ENCODE assay signal across 18 mouse cellular contexts in the genomic region with DNA sequence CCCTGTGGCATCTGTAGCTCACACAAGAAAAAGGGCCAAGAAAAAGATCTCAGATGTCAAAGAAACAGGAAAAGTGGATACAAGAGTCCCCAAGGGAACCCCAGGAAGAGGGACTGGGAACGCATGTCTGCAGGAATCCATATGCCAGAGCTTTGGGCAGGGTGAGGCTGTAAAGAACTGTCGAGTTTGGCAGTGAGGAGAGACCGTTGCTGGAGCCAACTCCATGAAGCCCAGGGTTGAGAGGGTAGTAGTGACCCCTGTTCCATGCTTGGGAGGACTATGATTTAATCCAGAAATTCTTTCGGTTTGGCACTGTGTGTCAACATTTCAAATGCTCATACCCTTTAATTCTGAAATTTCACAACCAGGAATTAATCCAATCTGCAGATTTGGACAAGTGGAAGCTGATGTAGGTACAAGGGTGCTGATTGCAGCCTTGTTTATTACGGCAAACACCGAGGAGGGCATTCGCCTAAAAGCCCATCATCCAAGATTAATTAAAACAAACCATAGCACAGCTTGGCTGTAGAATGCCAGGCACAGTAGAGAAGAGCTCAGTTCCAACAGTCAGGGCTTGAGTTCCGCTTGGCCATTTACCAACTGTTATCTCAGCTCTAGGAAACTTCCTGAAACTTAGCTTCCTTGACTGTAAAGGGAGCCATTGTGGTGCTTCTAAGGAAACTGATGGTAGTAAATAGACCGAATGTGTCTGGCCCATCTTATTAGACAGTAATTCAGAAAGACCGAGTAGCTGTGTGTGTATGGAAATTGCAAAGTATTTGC. TPM values are rescaled to one million over a fixed set of nuclear protein-coding genes. Genes with fewer than 3 reads are reported as not detected.
DNase-seq lines count a peak whose midpoint lies in the region; ATAC-seq and TF ChIP-seq lines count a peak whose summit lies in the region.
"Had no signal": no experiment of that assay in that cellular context is flagged by ENCODE, and none has a peak within 500 bp of the region (broad histone marks: within the 10 kb centered on the region; RNA-seq: fewer than 3 reads in every experiment).

No protein-coding gene starts in this region.

- H3K27ac ChIP-seq in heart, embryonic 11.5 days (ENCODE audit: low read depth, low read length) = no peak overlapping the region; the same call in 1 of the 2 replicates
- H3K27ac ChIP-seq in liver, adult 2 months (replicated peaks; ENCODE audit: insufficient read depth, low read depth, low read length) = no peak overlapping the region
- no peak overlapping the region for H3K27ac ChIP-seq in liver, postnatal 0 days (ENCODE audit: low read depth)
- H3K27ac ChIP-seq: hindbrain, embryonic 10.5 days; liver, embryonic 12.5 days; neural tube, embryonic 12.5 days had no signal

- H3K36me3 ChIP-seq in heart, embryonic 11.5 days (ENCODE audit: control insufficient read depth, insufficient read depth, low read length) = no peaks in the 10 kb centered on the region
- no peaks in the 10 kb centered on the region for H3K36me3 ChIP-seq in liver, adult 2 months (ENCODE audit: control insufficient read depth, insufficient read depth, low read length)
- H3K36me3 ChIP-seq in liver, postnatal 0 days (replicated peaks; ENCODE audit: insufficient read depth, low read length) = no peaks in the 10 kb centered on the region
- H3K36me3 ChIP-seq: hindbrain, embryonic 10.5 days; liver, embryonic 12.5 days; neural tube, embryonic 12.5 days had no signal

- TF ChIP-seq POLR2A in liver, adult 2 months (IDR thresholded peaks at IDR 0.05; ENCODE audit: extremely low read depth, insufficient read depth, low read length) = no peak

- no peak overlapping the region for H3K4me3 ChIP-seq in heart, embryonic 11.5 days (ENCODE audit: low read depth, low read length)
- no peak overlapping the region for H3K4me3 ChIP-seq in liver, adult 2 months (ENCODE audit: insufficient read depth, low read depth, low read length)
- no peak overlapping the region for H3K4me3 ChIP-seq in liver, postnatal 0 days (ENCODE audit: low read depth, low read length)
- H3K4me3 ChIP-seq: hindbrain, embryonic 10.5 days; liver, embryonic 12.5 days; neural tube, embryonic 12.5 days had no signal

- H3K4me2 ChIP-seq in heart, embryonic 11.5 days = no peak overlapping the region
- no peak overlapping the region for H3K4me2 ChIP-seq in liver, postnatal 0 days (ENCODE audit: low read depth, low read length)
- H3K4me2 ChIP-seq: liver, embryonic 12.5 days; neural tube, embryonic 12.5 days had no signal

- no peak for TF ChIP-seq EP300 in liver, postnatal 0 days (IDR thresholded peaks at IDR 0.05; ENCODE audit: low read depth)

- H3K4me1 ChIP-seq in heart, embryonic 11.5 days (ENCODE audit: control insufficient read depth, insufficient read depth, low read length) = peaks cover 9% of the 10 kb centered on the region
- H3K4me1 ChIP-seq in liver, adult 2 months (ENCODE audit: control insufficient read depth, insufficient read depth, low read length) = no peaks in the 10 kb centered on the region
- H3K4me1 ChIP-seq in liver, postnatal 0 days (ENCODE audit: insufficient read depth) = no peaks in the 10 kb centered on the region
- H3K4me1 ChIP-seq: liver, embryonic 12.5 days; neural tube, embryonic 12.5 days had no signal

- no peaks in the 10 kb centered on the region for H3K9me3 ChIP-seq in heart, embryonic 11.5 days (replicated peaks; ENCODE audit: control insufficient read depth, low read length)
- H3K9me3 ChIP-seq in liver, postnatal 0 days (ENCODE audit: low read length) = no peaks in the 10 kb centered on the region
- H3K9me3 ChIP-seq: hindbrain, embryonic 10.5 days; liver, embryonic 12.5 days; neural tube, embryonic 12.5 days had no signal

- no peaks in the 10 kb centered on the region for H3K27me3 ChIP-seq in heart, embryonic 11.5 days (ENCODE audit: control insufficient read depth, insufficient read depth, low read length)
- no peaks in the 10 kb centered on the region for H3K27me3 ChIP-seq in liver, adult 2 months (ENCODE audit: control insufficient read depth, insufficient read depth, low read length)
- H3K27me3 ChIP-seq in liver, postnatal 0 days (ENCODE audit: insufficient read depth, low read length) = no peaks in the 10 kb centered on the region
- H3K27me3 ChIP-seq: liver, embryonic 12.5 days had no signal

- DNase-seq in heart, adult 9 months (ENCODE audit: low spot score in 2 of 2) = peak; percentile 19 to 25
- DNase-seq in liver, adult 2 months (ENCODE audit: extremely low read depth, low read depth, low spot score) = peak; percentile 7
- no peak for DNase-seq in liver, postnatal 0 days
- DNase-seq in lung, postnatal 36 days = peak; percentile 51
- DNase-seq in embryo, embryonic 9.5 days (ENCODE audit: extremely low spot score) = no peak
- no peak for DNase-seq in adrenal gland, postnatal 36 days
- DNase-seq: adrenal gland, postnatal 14 days; kidney, adult 2 months; kidney, postnatal 36 days; right cerebral cortex, postnatal 25 days; thymus, postnatal 4 days had no signal

- H3K9ac ChIP-seq in heart, embryonic 11.5 days (ENCODE audit: low read depth, low read length) = no peak overlapping the region
- H3K9ac ChIP-seq in liver, adult 2 months (ENCODE audit: low read depth, low read length) = no peak overlapping the region
- H3K9ac ChIP-seq in liver, postnatal 0 days (replicated peaks) = no peak overlapping the region
- H3K9ac ChIP-seq: liver, embryonic 12.5 days; neural tube, embryonic 12.5 days had no signal

- TF ChIP-seq CTCF in liver, adult 2 months (IDR thresholded peaks at IDR 0.05; ENCODE audit: low read depth, low read length) = no peak
- no peak for TF ChIP-seq CTCF in liver, postnatal 0 days (IDR thresholded peaks at IDR 0.05; ENCODE audit: low read depth)

- WGBS in heart, embryonic 11.5 days (ENCODE audit: insufficient replicate concordance) = 66% methylated on average over 10 of the region's 10 CpGs
- 74% methylated on average over 10 of the region's 10 CpGs for WGBS in liver, adult 2 months
- WGBS in liver, postnatal 0 days (ENCODE audit: insufficient replicate concordance) = 53% methylated on average over 10 of the region's 10 CpGs

- no peaks in the 10 kb centered on the region for H3K79me2 ChIP-seq in liver, adult 2 months (ENCODE audit: control insufficient read depth, insufficient read depth, low read length)

- no peak for ATAC-seq in heart, embryonic 11.5 days (replicated peaks; ENCODE audit: insufficient number of reproducible peaks, low FRiP score, low TSS enrichment)
- ATAC-seq in liver, postnatal 0 days = no peak
- peak; percentile 44 for ATAC-seq in granulocyte monocyte progenitor cell, adult 5-6 weeks (replicated peaks; ENCODE audit: poor library complexity, severe bottlenecking)
- ATAC-seq: CD4-positive, CD25-positive, alpha-beta regulatory T cell, adult 4 months; liver, embryonic 12.5 days; midbrain, embryonic 16.5 days had no signal

RNA-seq across cellular contexts. Expression of a gene that starts 45.8 kb away (rescaled TPM):
- polyA plus RNA-seq in heart, embryonic 11.5 days (2014; fragmentation: Nextera tagmentation; extraction: Ambion mirVana) = 79.7 and 100 TPM in 2 replicates
- 0.28 and 0.40 TPM in 2 replicates for total RNA-seq in liver, adult 2 months (2014; rRNA removed)
- polyA plus RNA-seq in liver, adult 2 months (2012; rRNA removed) = 0.22 and 0.31 TPM in 2 replicates
- 0.26 and 0.35 TPM in 2 replicates for polyA plus RNA-seq in liver, postnatal 0 days (2015; fragmentation: Nextera tagmentation; extraction: Ambion mirVana)
- not detected in 2 replicates for total RNA-seq in granulocyte monocyte progenitor cell, adult 5-6 weeks (2014; fragmentation: Nextera tagmentation)
- not detected in 2 replicates for total RNA-seq in granulocyte monocyte progenitor cell, adult 5-6 weeks (2017)
- 10 to 100 TPM in 1 of 2 experiments, 1 to 10 TPM in 1; 9.7 to 12.4 TPM for total RNA-seq in adrenal gland, postnatal 36 days (2021)

Comparison
In these comparisons a context has a peak if more than half of its experiments do, and no peak if none do; other contexts are left out.
1. DNase-seq: peak in heart, adult 9 months (2 of 2), liver, adult 2 months (single experiment) and lung, postnatal 36 days (single experiment); none in liver, postnatal 0 days (single experiment), embryo, embryonic 9.5 days (single experiment) and adrenal gland, postnatal 36 days (0 of 2).